Mouse (Mus musculus): ENCODE results near the gene Gm14692. TPM values are rescaled to one million over a fixed set of nuclear protein-coding genes. Genes with fewer than 3 reads are reported as not detected.
"Not testable (repeated sequence)": the region's sequence is repeated elsewhere in the genome, so short reads cannot be mapped to it uniquely, and the experiment has no call there.

The Gm14692 gene
- not detected in 2 replicates for polyA plus RNA-seq (2015; fragmentation: Nextera tagmentation; extraction: Ambion mirVana)

DNA sequence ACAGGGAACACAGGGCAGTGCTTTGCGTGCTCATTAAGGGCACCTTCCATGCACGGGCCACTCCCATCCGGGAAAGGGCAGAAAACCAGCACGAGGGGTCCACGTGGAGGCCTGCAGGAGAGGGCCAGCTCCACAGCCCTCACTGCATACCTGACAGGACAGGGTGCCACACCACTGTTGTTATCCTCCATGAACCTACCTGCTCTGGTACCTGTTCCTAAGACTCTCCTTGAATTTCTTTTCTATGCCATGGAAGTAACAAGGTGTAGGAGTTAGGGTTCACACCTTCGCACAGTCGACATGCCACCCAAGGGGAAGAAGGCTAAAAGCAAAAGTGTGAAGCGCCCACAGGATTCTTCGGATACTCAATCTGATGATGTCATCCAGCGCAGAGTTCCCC lies at the start of gene Gm14692:
TSS of gene Gm14692 (plus strand) at position 301 of the 400 bp plus-strand sequence.
- H3K36me3 ChIP-seq (ENCODE audit: poor library complexity, severe bottlenecking); H3K4me3 ChIP-seq; H3K4me2 ChIP-seq; H3K4me1 ChIP-seq; ATAC-seq; H3K27me3 ChIP-seq; H3K9me3 ChIP-seq (replicated peaks); H3K9ac ChIP-seq; H3K27ac ChIP-seq: not testable (repeated sequence)
- WGBS: 81% methylated on average over 5 of the region's 10 CpGs

DNA sequence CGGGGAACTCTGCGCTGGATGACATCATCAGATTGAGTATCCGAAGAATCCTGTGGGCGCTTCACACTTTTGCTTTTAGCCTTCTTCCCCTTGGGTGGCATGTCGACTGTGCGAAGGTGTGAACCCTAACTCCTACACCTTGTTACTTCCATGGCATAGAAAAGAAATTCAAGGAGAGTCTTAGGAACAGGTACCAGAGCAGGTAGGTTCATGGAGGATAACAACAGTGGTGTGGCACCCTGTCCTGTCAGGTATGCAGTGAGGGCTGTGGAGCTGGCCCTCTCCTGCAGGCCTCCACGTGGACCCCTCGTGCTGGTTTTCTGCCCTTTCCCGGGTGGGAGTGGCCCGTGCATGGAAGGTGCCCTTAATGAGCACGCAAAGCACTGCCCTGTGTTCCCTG lies 2.0 kb upstream of the Gm14692 start, which contains the start of gene Gm1140:
TSS of gene Gm1140 (minus strand) at position 101 of the 400 bp plus-strand sequence.
- H3K27me3 ChIP-seq; H3K4me1 ChIP-seq; H3K9me3 ChIP-seq (replicated peaks); H3K9ac ChIP-seq; H3K27ac ChIP-seq; H3K36me3 ChIP-seq (ENCODE audit: poor library complexity, severe bottlenecking); ATAC-seq; H3K4me2 ChIP-seq; H3K4me3 ChIP-seq: not testable (repeated sequence)
- WGBS: 81% methylated on average over 4 of the region's 11 CpGs

Other genes starting within 250 kb of the Gm14692 start
- not detected in 2 replicates for gene Gm1140, start 2.1 kb upstream of the Gm14692 start, polyA plus RNA-seq (2015; fragmentation: Nextera tagmentation; extraction: Ambion mirVana)
- not detected in 2 replicates for gene 4933436I01Rik, start 225.8 kb downstream of the Gm14692 start, polyA plus RNA-seq (2015; fragmentation: Nextera tagmentation; extraction: Ambion mirVana)